Mouse (Mus musculus) erythroblast, embryonic 14.5 days (primary cell): ENCODE data around the gene Kars.

Experiments used
- GATA1 ChIP-seq: IDR thresholded peaks from 2 replicates; pipeline ENCODE4 v1.6.1; 2012; ENCODE audit warnings: low read length, inconsistent platforms, mixed read lengths
- TAL1 ChIP-seq: IDR thresholded peaks from 3 replicates; pipeline ENCODE4 v1.6.1; 2012; ENCODE audit warnings: low read length, inconsistent platforms, mixed read lengths

DNA sequence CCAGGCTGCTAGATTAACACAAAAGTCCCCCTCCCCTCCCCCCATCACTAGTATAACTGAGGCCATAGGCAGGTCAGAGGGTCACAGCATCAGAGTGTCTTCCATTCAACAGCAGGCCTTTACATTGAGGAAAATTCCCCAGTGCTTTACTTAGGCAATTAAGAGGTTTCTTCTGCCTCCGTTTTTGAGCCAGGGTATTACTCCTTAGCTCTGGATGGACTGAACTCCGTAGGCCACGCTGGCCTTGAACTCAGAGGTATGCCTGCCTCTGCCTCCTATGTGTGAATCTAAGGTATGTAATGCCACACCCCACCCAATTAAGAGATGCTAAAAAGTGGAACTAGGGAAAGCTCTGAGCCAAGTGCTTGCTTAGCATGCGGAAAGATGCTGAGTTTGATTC, 47.6 kb downstream of the Kars start:
- TF ChIP-seq GATA1 (no peak), TAL1 (no peak)
